Mouse (Mus musculus): ENCODE results near the gene Adamts4. TPM values are rescaled to one million over a fixed set of nuclear protein-coding genes. Genes with fewer than 3 reads are reported as not detected.

Adamts4 gene
- polyA plus RNA-seq, 2 experiments, result 8.6 to 10.1 TPM

DNA sequence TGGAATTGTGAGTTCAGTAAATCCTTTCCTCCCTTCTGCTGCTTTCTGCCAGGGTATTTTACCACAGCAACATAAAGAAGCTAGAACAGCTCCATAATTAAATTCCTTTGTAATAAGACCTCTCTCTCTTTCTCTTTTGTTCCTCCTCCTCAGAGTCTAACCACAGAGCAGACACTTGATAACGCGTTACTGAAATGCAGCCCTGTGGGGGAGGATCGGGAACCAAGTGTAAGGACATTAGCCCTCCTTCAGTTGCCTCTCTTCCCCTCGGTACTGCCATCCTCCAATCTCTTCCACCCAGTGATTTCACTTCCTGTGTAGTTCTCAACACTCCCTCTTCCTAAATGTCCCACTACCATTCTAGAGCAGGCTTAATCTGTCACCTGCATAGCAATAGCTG, 40.8 kb upstream of the Adamts4 start:
- ATAC-seq (ENCODE audit: low FRiP score, low read depth) (no peak), DNase-seq (ENCODE audit: low spot score) (no peak)
- no peak overlapping the region for H3K4me3 ChIP-seq (replicated peaks; ENCODE audit: low read length)
- H3K27me3 ChIP-seq (ENCODE audit: control insufficient read depth, insufficient read depth, low read length), result no peaks in the 10 kb centered on the region
- 26% methylated on average over 4 of the region's 4 CpGs for WGBS
- H3K4me1 ChIP-seq (ENCODE audit: control insufficient read depth, insufficient read depth, low read length), result no peaks in the 10 kb centered on the region
- no peaks in the 10 kb centered on the region for H3K36me3 ChIP-seq (ENCODE audit: control insufficient read depth, insufficient read depth, low read length)
- H3K27ac ChIP-seq (replicated peaks; ENCODE audit: low read depth, low read length), result no peak overlapping the region
- no peak overlapping the region for H3K9ac ChIP-seq (ENCODE audit: low read depth, low read length, severe bottlenecking)
- no peak for TF ChIP-seq POLR2A (IDR thresholded peaks at IDR 0.05; ENCODE audit: borderline replicate concordance, extremely low read depth, insufficient read depth, insufficient read length)
- H3K4me2 ChIP-seq (replicated peaks; ENCODE audit: low read depth, low read length, severe bottlenecking), result no peak overlapping the region
- H3K9me3 ChIP-seq (ENCODE audit: control insufficient read depth, low read length), result no peaks in the 10 kb centered on the region

GRCm38 (mm10) chr1:171212854-171213253, 37.4 kb upstream of the Adamts4 start:
- 62% methylated on average over 3 of the region's 3 CpGs for WGBS
- TF ChIP-seq POLR2A (IDR thresholded peaks at IDR 0.05; ENCODE audit: borderline replicate concordance, extremely low read depth, insufficient read depth, insufficient read length), result no peak

DNA sequence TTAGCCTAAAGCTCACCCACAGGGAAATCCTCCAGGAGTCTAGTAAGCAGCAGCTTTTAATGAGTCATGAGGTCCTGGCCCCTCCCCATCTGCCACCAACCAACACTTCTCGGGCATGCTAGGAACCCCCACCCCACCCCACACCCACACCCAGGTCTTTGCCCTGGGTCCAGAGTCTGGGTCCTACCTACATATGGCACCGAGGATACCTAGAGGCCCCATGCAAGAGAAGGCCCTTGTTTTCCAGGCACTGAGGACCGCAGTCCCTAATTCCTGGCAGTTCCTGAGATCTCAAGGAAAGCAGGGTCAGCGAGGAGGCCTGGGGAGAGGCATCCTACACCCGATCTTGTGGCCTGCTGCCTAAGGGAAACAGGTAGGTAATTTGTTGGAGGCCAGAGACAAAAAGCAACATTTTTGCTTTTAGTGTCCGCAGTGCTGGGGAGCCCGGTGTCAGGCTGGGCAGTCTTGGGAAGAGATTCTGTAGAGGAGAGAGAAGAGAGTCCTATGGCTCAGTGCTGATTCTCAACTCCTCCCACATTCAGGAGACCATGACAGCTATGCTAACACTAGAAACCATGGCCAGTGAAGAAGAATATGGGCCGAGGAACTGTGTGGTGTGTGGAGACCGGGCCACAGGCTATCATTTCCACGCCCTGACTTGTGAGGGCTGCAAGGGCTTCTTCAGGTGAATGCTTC, 36.3 kb upstream of the Adamts4 start, which contains the start of gene Nr1i3:
TSS of gene Nr1i3 (plus strand) at position 170 of the 696 bp plus-strand sequence.
- ATAC-seq (ENCODE audit: low FRiP score, low read depth) (no peak), DNase-seq (ENCODE audit: low spot score) (no peak)
- no peaks in the 10 kb centered on the region for H3K27me3 ChIP-seq (ENCODE audit: control insufficient read depth, insufficient read depth, low read length)
- no peak within 1 kb of the TSS for H3K4me2 ChIP-seq (replicated peaks; ENCODE audit: low read depth, low read length, severe bottlenecking)
- no peaks in the 10 kb centered on the region for H3K9me3 ChIP-seq (ENCODE audit: control insufficient read depth, low read length)
- no peak within 1 kb of the TSS for H3K9ac ChIP-seq (ENCODE audit: low read depth, low read length, severe bottlenecking)
- no peak for TF ChIP-seq POLR2A (IDR thresholded peaks at IDR 0.05; ENCODE audit: borderline replicate concordance, extremely low read depth, insufficient read depth, insufficient read length)
- no peak within 1 kb of the TSS for H3K27ac ChIP-seq (replicated peaks; ENCODE audit: low read depth, low read length)
- no peaks in the 10 kb centered on the region for H3K4me1 ChIP-seq (ENCODE audit: control insufficient read depth, insufficient read depth, low read length)
- WGBS, result 67% methylated on average over 10 of the region's 10 CpGs
- H3K36me3 ChIP-seq (ENCODE audit: control insufficient read depth, insufficient read depth, low read length), result 0 out of 2 replicates have a peak, but pooled peaks cover 3% of the 10 kb centered on the region
- H3K4me3 ChIP-seq (replicated peaks; ENCODE audit: low read length), result no peak within 1 kb of the TSS

More at GRCm38 (mm10) chr1:171212854-171213253, 37.4 kb upstream of the Adamts4 start:
- H3K4me1 ChIP-seq (ENCODE audit: control insufficient read depth, insufficient read depth, low read length), result no peaks in the 10 kb centered on the region
- H3K36me3 ChIP-seq (ENCODE audit: control insufficient read depth, insufficient read depth, low read length), result no peaks in the 10 kb centered on the region
- no peak for ATAC-seq (ENCODE audit: low FRiP score, low read depth)
- H3K4me2 ChIP-seq (replicated peaks; ENCODE audit: low read depth, low read length, severe bottlenecking), result no peak overlapping the region
- no peak for DNase-seq (ENCODE audit: low spot score)
- no peaks in the 10 kb centered on the region for H3K27me3 ChIP-seq (ENCODE audit: control insufficient read depth, insufficient read depth, low read length)
- no peak overlapping the region for H3K27ac ChIP-seq (replicated peaks; ENCODE audit: low read depth, low read length)
- H3K4me3 ChIP-seq (replicated peaks; ENCODE audit: low read length), result no peak overlapping the region
- H3K9ac ChIP-seq (ENCODE audit: low read depth, low read length, severe bottlenecking), result no peak overlapping the region
- no peaks in the 10 kb centered on the region for H3K9me3 ChIP-seq (ENCODE audit: control insufficient read depth, low read length)

GRCm38 (mm10) chr1:171216241-171216955, 33.8 kb upstream of the Adamts4 start:
- Histone ChIP-seq H3K4me3 (replicated peaks; ENCODE audit: low read length) (no peak overlapping the region), H3K36me3 (ENCODE audit: control insufficient read depth, insufficient read depth, low read length) (peaks cover 16% of the 10 kb centered on the region), H3K27me3 (ENCODE audit: control insufficient read depth, insufficient read depth, low read length) (no peaks in the 10 kb centered on the region), H3K4me2 (replicated peaks; ENCODE audit: low read depth, low read length, severe bottlenecking) (no peak overlapping the region), H3K27ac (replicated peaks; ENCODE audit: low read depth, low read length) (no peak overlapping the region), H3K4me1 (ENCODE audit: control insufficient read depth, insufficient read depth, low read length) (peaks cover 5% of the 10 kb centered on the region), H3K9me3 (ENCODE audit: control insufficient read depth, low read length) (no peaks in the 10 kb centered on the region), H3K9ac (ENCODE audit: low read depth, low read length, severe bottlenecking) (no peak overlapping the region)
- WGBS, result 87% methylated on average over 18 of the region's 18 CpGs
- TF ChIP-seq POLR2A (IDR thresholded peaks at IDR 0.05; ENCODE audit: borderline replicate concordance, extremely low read depth, insufficient read depth, insufficient read length), result no peak
- ATAC-seq (ENCODE audit: low FRiP score, low read depth) (no peak), DNase-seq (ENCODE audit: low spot score) (no peak)

DNA sequence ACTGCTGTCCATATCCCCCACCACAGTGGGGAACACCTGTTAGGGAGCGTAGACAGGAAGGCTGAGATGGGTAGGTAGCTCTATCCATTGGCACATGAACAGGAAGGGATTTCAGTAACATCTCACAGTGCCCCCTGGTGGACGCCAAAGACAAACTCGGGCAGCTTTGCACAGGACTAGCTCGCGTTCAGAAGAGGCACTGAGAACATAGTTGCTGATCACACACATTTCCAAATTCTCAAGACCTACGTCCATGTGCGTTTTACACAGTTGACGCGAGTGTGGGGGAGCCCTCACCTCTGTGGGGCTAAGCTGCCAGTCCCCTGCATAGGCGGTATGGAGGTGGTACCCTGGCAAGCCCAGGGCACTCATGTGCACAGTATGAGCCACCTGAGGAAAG, 29.4 kb upstream of the Adamts4 start:
- ATAC-seq (ENCODE audit: low FRiP score, low read depth) (no peak), DNase-seq (ENCODE audit: low spot score) (peak; percentile 81)
- Histone ChIP-seq H3K4me1 (ENCODE audit: control insufficient read depth, insufficient read depth, low read length) (peaks cover 8% of the 10 kb centered on the region), H3K4me3 (replicated peaks; ENCODE audit: low read length) (0 out of 2 replicates have a peak overlapping the region, but pooled peaks have one; percentile 57), H3K9ac (ENCODE audit: low read depth, low read length, severe bottlenecking) (no peak overlapping the region), H3K27ac (replicated peaks; ENCODE audit: low read depth, low read length) (no peak overlapping the region), H3K36me3 (ENCODE audit: control insufficient read depth, insufficient read depth, low read length) (peaks cover 16% of the 10 kb centered on the region), H3K9me3 (ENCODE audit: control insufficient read depth, low read length) (no peaks in the 10 kb centered on the region), H3K4me2 (replicated peaks; ENCODE audit: low read depth, low read length, severe bottlenecking) (peak overlapping the region; percentile 92), H3K27me3 (ENCODE audit: control insufficient read depth, insufficient read depth, low read length) (no peaks in the 10 kb centered on the region)
- TF ChIP-seq POLR2A (IDR thresholded peaks at IDR 0.05; ENCODE audit: borderline replicate concordance, extremely low read depth, insufficient read depth, insufficient read length), result no peak
- WGBS, result 9% methylated on average over 10 of the region's 10 CpGs

Data from limb, embryonic 14.5 days (tissue).